Mouse (Mus musculus) frontal cortex, postnatal 25 days (tissue): ENCODE data around the gene Zfp966.
"Not testable (repeated sequence)": the region's sequence is repeated elsewhere in the genome, so short reads cannot be mapped to it uniquely, and the experiment has no call there.

ENCODE experiments used
- DNase-seq, 2 experiments: peaks; one replicate each; pipeline ENCODE4 v3.0.0; 2022; ENCODE audit warnings: low spot score in 2 of 2

The Zfp966 gene

DNA sequence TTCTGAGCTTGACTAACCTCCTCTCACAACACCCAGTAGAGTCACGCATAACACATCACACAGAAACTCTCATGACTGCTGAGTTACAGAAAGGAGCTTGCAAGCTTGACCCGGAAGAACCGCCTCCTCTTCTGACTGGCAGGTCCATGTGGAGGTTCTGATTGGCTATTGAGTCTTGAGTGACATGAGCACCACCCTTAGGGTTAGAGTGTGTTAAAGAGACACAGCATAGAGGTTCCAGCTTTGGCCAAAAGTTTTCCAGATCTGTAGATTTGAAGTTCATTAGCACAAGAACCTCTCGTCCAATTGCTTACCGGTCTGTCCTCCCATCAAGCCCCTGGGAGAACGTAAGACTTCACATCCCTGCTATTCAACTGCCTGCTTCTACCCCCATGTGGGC is at the start of gene Zfp966:
TSS of gene Zfp966 (minus strand) at position 101 of the 400 bp plus-strand sequence.
- DNase-seq = not testable (repeated sequence)

DNA sequence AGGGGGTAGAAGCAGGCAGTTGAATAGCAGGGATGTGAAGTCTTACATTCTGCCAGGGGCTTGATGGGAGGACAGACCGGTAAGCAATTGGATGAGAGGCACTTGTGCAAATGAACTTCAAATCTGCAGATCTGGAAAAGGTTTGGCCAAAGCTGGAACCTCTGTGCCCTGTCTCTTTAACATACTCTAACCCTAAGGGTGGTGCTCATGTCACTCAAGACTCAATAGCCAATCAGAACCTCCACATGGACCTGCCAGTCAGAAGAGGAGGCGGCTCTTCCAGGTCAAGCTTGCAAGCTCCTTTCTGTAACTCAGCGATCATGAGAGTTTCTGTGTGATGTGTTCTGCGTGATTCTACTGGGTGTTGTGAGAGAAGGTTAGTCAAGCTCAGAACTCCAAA is 34.1 kb upstream of the Zfp966 start, which contains the start of gene Gm2026:
TSS of gene Gm2026 (plus strand) at position 301 of the 400 bp plus-strand sequence.
- not testable (repeated sequence) for DNase-seq

DNA sequence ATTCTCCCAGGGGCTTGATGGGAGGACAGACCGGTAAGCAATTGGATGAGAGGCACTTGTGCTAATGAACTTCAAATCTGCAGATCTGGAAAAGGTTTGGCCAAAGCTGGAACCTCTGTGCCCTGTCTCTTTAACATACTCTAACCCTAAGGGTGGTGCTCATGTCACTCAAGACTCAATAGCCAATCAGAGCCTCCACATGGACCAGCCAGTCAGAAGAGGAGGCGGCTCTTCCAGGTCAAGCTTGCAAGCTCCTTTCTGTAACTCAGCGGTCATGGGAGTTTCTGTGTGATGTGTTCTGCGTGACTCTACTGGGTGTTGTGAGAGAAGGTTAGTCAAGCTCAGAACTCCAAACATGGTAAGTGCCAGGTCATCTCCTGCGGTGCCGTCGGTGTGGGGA is 61.9 kb downstream of the Zfp966 start, which contains the start of gene Gm6710:
TSS of gene Gm6710 (plus strand) at position 196 of the 400 bp plus-strand sequence.
- not testable (repeated sequence) for DNase-seq
